In genomic region chr2:43723104-43723541, GRCm38 (mm10) we compare ENCODE assay signal across 9 mouse cellular contexts. TPM values are rescaled to one million over a fixed set of nuclear protein-coding genes. Genes with fewer than 3 reads are reported as not detected.
DNase-seq lines count a peak whose midpoint lies in the region; ATAC-seq and TF ChIP-seq lines count a peak whose summit lies in the region.
"Had no signal": no experiment of that assay in that cellular context is flagged by ENCODE, and none has a peak within 500 bp of the region (broad histone marks: within the 10 kb centered on the region; RNA-seq: fewer than 3 reads in every experiment).

No protein-coding gene starts in this region.

- DNase-seq in kidney, postnatal 25 days = no peak
- DNase-seq in hindbrain, postnatal 0 days (ENCODE audit: low spot score) = no peak
- DNase-seq in adrenal gland, adult 8-10 months = no peak
- no peak for DNase-seq in gastrocnemius, adult 18-20 months (ENCODE audit: low spot score)

- H3K9ac ChIP-seq in kidney, embryonic 15.5 days = peak overlapping the region; percentile 19; the same call in 1 of the 2 replicates
- no peak overlapping the region for H3K9ac ChIP-seq in embryonic facial prominence, embryonic 15.5 days
- H3K9ac ChIP-seq in hindbrain, postnatal 0 days (replicated peaks; ENCODE audit: low read length) = no peak overlapping the region
- peak overlapping the region; percentile 49 for H3K9ac ChIP-seq in midbrain, embryonic 16.5 days (ENCODE audit: low read depth, low read length)

- no peaks in the 10 kb centered on the region for H3K9me3 ChIP-seq in kidney, embryonic 15.5 days (replicated peaks)
- H3K9me3 ChIP-seq in embryonic facial prominence, embryonic 15.5 days (replicated peaks) = no peaks in the 10 kb centered on the region
- no peaks in the 10 kb centered on the region for H3K9me3 ChIP-seq in hindbrain, postnatal 0 days (ENCODE audit: low read length)
- H3K9me3 ChIP-seq in midbrain, embryonic 16.5 days (replicated peaks; ENCODE audit: control insufficient read depth, low read length, poor library complexity, severe bottlenecking) = no peaks in the 10 kb centered on the region
- H3K9me3 ChIP-seq: G1E had no signal

- no peaks in the 10 kb centered on the region for H3K36me3 ChIP-seq in kidney, embryonic 15.5 days
- H3K36me3 ChIP-seq in embryonic facial prominence, embryonic 15.5 days = no peaks in the 10 kb centered on the region
- H3K36me3 ChIP-seq in hindbrain, postnatal 0 days (ENCODE audit: insufficient read depth, low read length) = no peaks in the 10 kb centered on the region
- H3K36me3 ChIP-seq in midbrain, embryonic 16.5 days (ENCODE audit: control insufficient read depth, insufficient read depth, low read length) = no peaks in the 10 kb centered on the region
- H3K36me3 ChIP-seq: G1E had no signal

- peak; percentile 65; the same call in 1 of the 2 replicates for ATAC-seq in kidney, embryonic 15.5 days (replicated peaks; ENCODE audit: low FRiP score)
- ATAC-seq in embryonic facial prominence, embryonic 15.5 days (ENCODE audit: insufficient number of reproducible peaks, low FRiP score, low TSS enrichment, low read depth) = no peak
- ATAC-seq in hindbrain, postnatal 0 days = peak; percentile 76
- peak; percentile 86 for ATAC-seq in midbrain, embryonic 16.5 days
- ATAC-seq in monocyte, adult 5-6 weeks (replicated peaks; ENCODE audit: insufficient number of reproducible peaks, low FRiP score, low TSS enrichment, poor library complexity, severe bottlenecking) = no peak; the same call in 1 of the 2 replicates

- no peak overlapping the region for H3K27ac ChIP-seq in kidney, embryonic 15.5 days
- H3K27ac ChIP-seq in embryonic facial prominence, embryonic 15.5 days (replicated peaks) = no peak overlapping the region
- H3K27ac ChIP-seq in hindbrain, postnatal 0 days = no peak overlapping the region
- H3K27ac ChIP-seq in midbrain, embryonic 16.5 days (ENCODE audit: low read length) = no peak overlapping the region

- H3K4me3 ChIP-seq in kidney, embryonic 15.5 days (replicated peaks) = no peak overlapping the region
- H3K4me3 ChIP-seq in embryonic facial prominence, embryonic 15.5 days (replicated peaks) = peak overlapping the region; percentile 10
- peak overlapping the region; percentile 23 for H3K4me3 ChIP-seq in hindbrain, postnatal 0 days (ENCODE audit: low read length)
- peak overlapping the region; percentile 28 for H3K4me3 ChIP-seq in midbrain, embryonic 16.5 days (ENCODE audit: low read depth, low read length)

- no peak for TF ChIP-seq CTCF in hindbrain, postnatal 0 days (IDR thresholded peaks at IDR 0.05; ENCODE audit: low read depth)

- WGBS in kidney, embryonic 15.5 days = 60% methylated on average over 7 of the region's 7 CpGs
- WGBS in embryonic facial prominence, embryonic 15.5 days = 59% methylated on average over 7 of the region's 7 CpGs
- 56% methylated on average over 7 of the region's 7 CpGs for WGBS in hindbrain, postnatal 0 days
- 54% methylated on average over 7 of the region's 7 CpGs for WGBS in midbrain, embryonic 16.5 days

- H3K27me3 ChIP-seq in kidney, embryonic 15.5 days = no peaks in the 10 kb centered on the region
- no peaks in the 10 kb centered on the region for H3K27me3 ChIP-seq in embryonic facial prominence, embryonic 15.5 days
- no peaks in the 10 kb centered on the region for H3K27me3 ChIP-seq in hindbrain, postnatal 0 days (ENCODE audit: insufficient read depth, low read length)
- H3K27me3 ChIP-seq in midbrain, embryonic 16.5 days (ENCODE audit: control insufficient read depth, insufficient read depth, low read depth, low read length) = no peaks in the 10 kb centered on the region

- H3K4me1 ChIP-seq in kidney, embryonic 15.5 days = peaks cover 4% of the 10 kb centered on the region; the same call in 1 of the 2 replicates
- 0 out of 2 replicates have a peak, but pooled peaks cover 6% of the 10 kb centered on the region for H3K4me1 ChIP-seq in embryonic facial prominence, embryonic 15.5 days
- H3K4me1 ChIP-seq in hindbrain, postnatal 0 days (ENCODE audit: insufficient read depth, low read length) = peaks cover 4% of the 10 kb centered on the region; the same call in 1 of the 2 replicates
- H3K4me1 ChIP-seq in midbrain, embryonic 16.5 days (ENCODE audit: control insufficient read depth, insufficient read depth, low read length) = no peaks in the 10 kb centered on the region

- H3K4me2 ChIP-seq in kidney, embryonic 15.5 days = peak overlapping the region; percentile 52
- peak overlapping the region; percentile 30 for H3K4me2 ChIP-seq in embryonic facial prominence, embryonic 15.5 days (replicated peaks)
- H3K4me2 ChIP-seq in hindbrain, postnatal 0 days (ENCODE audit: low read depth, low read length) = peak overlapping the region; percentile 55
- H3K4me2 ChIP-seq in midbrain, embryonic 16.5 days (ENCODE audit: low read length) = peak overlapping the region; percentile 50

RNA-seq across cellular contexts. Expression of gene Arhgap15, which starts 25.5 kb away (rescaled TPM):
- 0.89 and 1.1 TPM in 2 replicates for polyA plus RNA-seq in kidney, embryonic 15.5 days (2015; fragmentation: Nextera tagmentation; extraction: Ambion mirVana)
- polyA plus RNA-seq in embryonic facial prominence, embryonic 15.5 days (2015; fragmentation: Nextera tagmentation; extraction: Ambion mirVana) = 2.2 and 2.6 TPM in 2 replicates
- total RNA-seq in hindbrain, postnatal 0 days (2014; rRNA removed) = 2.0 and 2.7 TPM in 2 replicates
- 4.0 and 4.3 TPM in 2 replicates for polyA plus RNA-seq in hindbrain, postnatal 0 days (2015; fragmentation: Nextera tagmentation; extraction: Ambion mirVana)
- 0.77 and 1.1 TPM in 2 replicates for polyA plus RNA-seq in midbrain, embryonic 16.5 days (2015; fragmentation: Nextera tagmentation; extraction: Ambion mirVana)
- total RNA-seq in adrenal gland, adult 8-10 months (2022) = 1 to 10 TPM; 1.3 to 3.8 (median 2.5) TPM
- total RNA-seq in monocyte, adult 5-6 weeks (2017) = 182 to 204 TPM (median 191 TPM) in 3 replicates
- under 1 TPM; 0.75 to 0.97 TPM for total RNA-seq in gastrocnemius, adult 18-20 months (2021)

Comparison
In these comparisons a context has a peak if more than half of its experiments do, and no peak if none do; other contexts are left out.
1. ATAC-seq: peak in kidney, embryonic 15.5 days (single experiment), hindbrain, postnatal 0 days (single experiment) and midbrain, embryonic 16.5 days (single experiment); none in embryonic facial prominence, embryonic 15.5 days (single experiment) and monocyte, adult 5-6 weeks (single experiment).
2. H3K9ac ChIP-seq: peak in kidney, embryonic 15.5 days (single experiment) and midbrain, embryonic 16.5 days (single experiment); none in embryonic facial prominence, embryonic 15.5 days (single experiment) and hindbrain, postnatal 0 days (single experiment).
3. RNA of gene Arhgap15, which starts 25.5 kb away (total RNA-seq): 182 to 204 TPM in monocyte, adult 5-6 weeks; 1.3 to 3.8 TPM in adrenal gland, adult 8-10 months, 2.0 to 2.7 TPM in hindbrain, postnatal 0 days and 0.75 to 0.97 TPM in gastrocnemius, adult 18-20 months; every median in the first group is over 10 times any median in the second.
4. Peak in every context shown above with its lines, with median percentiles within 50 percentile points of each other: H3K4me2 ChIP-seq.